Mouse (Mus musculus): ENCODE measurements at regions not wholly inside any gene's neighbourhood (a gene's known extent, or its start where the extent isn't known, plus 50 kb on each side); places are given as distances from the start of the nearest gene placed in this dataset.

GRCm38 (mm10) chr10:111583744-111584152, 77.7 kb downstream of the Phlda1 start:
- Histone ChIP-seq H3K4me3 (replicated peaks) (no peak overlapping the region), H3K36me3 (ENCODE audit: control insufficient read depth) (no peaks in the 10 kb centered on the region), H3K27me3 (ENCODE audit: control insufficient read depth) (no peaks in the 10 kb centered on the region), H3K4me1 (ENCODE audit: control insufficient read depth) (peaks cover 49% of the 10 kb centered on the region), H3K9me3 (ENCODE audit: control insufficient read depth, low read length) (no peaks in the 10 kb centered on the region)
- TF ChIP-seq GATA1 (IDR thresholded peaks at IDR 0.05; ENCODE audit: low read length) (no peak), TAL1 (IDR thresholded peaks at IDR 0.05; ENCODE audit: low read length) (no peak)

DNA sequence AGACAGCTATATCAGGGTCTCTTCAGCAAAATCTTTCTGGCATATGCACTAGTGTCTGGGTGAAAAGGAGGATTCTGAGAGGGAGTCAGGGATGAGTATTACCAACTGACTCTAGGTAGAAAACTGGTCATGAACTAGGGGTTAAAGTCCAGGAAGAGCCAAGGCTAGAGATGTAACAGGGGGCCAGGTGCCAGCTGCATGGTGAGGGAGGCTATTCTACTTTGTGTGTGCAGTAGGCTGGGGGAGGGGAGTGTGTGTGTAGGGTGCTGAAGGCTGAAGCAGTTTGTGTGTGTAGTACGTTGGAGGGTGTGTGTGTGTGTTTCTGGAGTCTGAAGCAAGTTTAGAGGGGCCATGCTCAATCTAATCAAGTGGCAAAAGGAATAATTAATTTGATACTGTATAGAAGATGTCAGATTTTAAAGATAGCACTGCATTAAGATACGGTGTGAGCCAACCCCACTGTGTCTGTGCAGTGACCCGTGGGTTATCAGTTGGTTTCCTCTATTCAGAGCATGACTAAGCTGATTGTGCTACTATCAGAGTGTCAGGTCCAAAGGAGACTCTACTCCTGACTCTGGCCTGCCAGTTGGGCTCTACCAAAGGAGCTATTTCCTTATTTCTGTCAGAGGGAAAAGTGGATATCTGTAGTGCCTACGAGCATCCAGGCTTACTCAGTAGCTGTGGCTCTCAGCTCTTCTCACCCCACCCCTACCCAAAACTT, 82.0 kb downstream of the Phlda1 start:
- H3K36me3 ChIP-seq (ENCODE audit: control insufficient read depth), result no peaks in the 10 kb centered on the region
- 0 out of 2 replicates have a peak, but pooled peaks cover 2% of the 10 kb centered on the region for H3K9me3 ChIP-seq (ENCODE audit: control insufficient read depth, low read length)
- H3K4me3 ChIP-seq (replicated peaks), result no peak overlapping the region
- no peaks in the 10 kb centered on the region for H3K27me3 ChIP-seq (ENCODE audit: control insufficient read depth)
- TF ChIP-seq GATA1 (IDR thresholded peaks at IDR 0.05; ENCODE audit: low read length) (no peak), TAL1 (IDR thresholded peaks at IDR 0.05; ENCODE audit: low read length) (no peak)
- H3K4me1 ChIP-seq (ENCODE audit: control insufficient read depth), result peaks cover 24% of the 10 kb centered on the region

GRCm38 (mm10) chr10:111589186-111589585, 83.1 kb downstream of the Phlda1 start:
- no peaks in the 10 kb centered on the region for H3K36me3 ChIP-seq (ENCODE audit: control insufficient read depth)
- H3K4me1 ChIP-seq (ENCODE audit: control insufficient read depth), result peaks cover 15% of the 10 kb centered on the region
- 0 out of 2 replicates have a peak, but pooled peaks cover 2% of the 10 kb centered on the region for H3K9me3 ChIP-seq (ENCODE audit: control insufficient read depth, low read length)
- TF ChIP-seq TAL1 (IDR thresholded peaks at IDR 0.05; ENCODE audit: low read length) (no peak), GATA1 (IDR thresholded peaks at IDR 0.05; ENCODE audit: low read length) (no peak)
- no peaks in the 10 kb centered on the region for H3K27me3 ChIP-seq (ENCODE audit: control insufficient read depth)
- no peak overlapping the region for H3K4me3 ChIP-seq (replicated peaks)

DNA sequence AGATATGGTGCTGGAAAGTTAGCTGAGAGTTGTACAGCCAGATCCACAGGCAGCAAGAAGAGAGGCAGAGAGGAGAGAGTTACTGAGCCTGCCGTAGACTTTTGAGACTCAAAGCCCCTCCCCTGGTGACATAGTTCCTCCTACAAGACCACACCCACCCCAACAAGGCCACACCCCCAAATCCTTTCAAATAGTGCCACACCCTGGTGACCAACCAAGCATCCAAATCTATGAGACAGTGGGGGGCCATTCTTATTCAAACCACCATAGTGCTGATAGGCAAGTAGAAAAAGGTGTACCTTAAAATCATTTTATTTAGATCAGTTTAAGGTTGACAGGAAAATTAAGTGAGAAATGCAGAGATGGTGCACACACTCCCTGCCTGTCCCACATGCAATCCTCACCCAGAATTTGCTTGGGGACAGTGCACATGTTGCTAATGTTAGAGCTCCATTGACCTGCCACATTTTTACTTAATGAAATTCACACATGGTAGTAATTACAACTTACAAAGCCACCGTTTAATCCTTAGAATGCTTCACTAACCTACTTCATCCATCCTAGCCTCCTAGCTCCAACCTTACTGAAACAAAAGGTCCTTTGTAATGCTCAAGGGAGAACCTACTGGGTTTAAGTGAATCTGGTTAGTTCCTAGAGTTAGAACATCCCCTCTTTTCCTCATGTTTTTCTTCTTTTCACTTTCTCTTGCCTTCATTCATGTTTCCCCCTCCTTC, 86.5 kb downstream of the Phlda1 start:
- Histone ChIP-seq H3K36me3 (ENCODE audit: control insufficient read depth) (no peaks in the 10 kb centered on the region), H3K27me3 (ENCODE audit: control insufficient read depth) (no peaks in the 10 kb centered on the region), H3K4me1 (ENCODE audit: control insufficient read depth) (peaks cover 39% of the 10 kb centered on the region), H3K4me3 (replicated peaks) (no peak overlapping the region), H3K9me3 (ENCODE audit: control insufficient read depth, low read length) (0 out of 2 replicates have a peak, but pooled peaks cover 2% of the 10 kb centered on the region)
- TF ChIP-seq GATA1 (IDR thresholded peaks at IDR 0.05; ENCODE audit: low read length) (no peak), TAL1 (IDR thresholded peaks at IDR 0.05; ENCODE audit: low read length) (no peak)

DNA sequence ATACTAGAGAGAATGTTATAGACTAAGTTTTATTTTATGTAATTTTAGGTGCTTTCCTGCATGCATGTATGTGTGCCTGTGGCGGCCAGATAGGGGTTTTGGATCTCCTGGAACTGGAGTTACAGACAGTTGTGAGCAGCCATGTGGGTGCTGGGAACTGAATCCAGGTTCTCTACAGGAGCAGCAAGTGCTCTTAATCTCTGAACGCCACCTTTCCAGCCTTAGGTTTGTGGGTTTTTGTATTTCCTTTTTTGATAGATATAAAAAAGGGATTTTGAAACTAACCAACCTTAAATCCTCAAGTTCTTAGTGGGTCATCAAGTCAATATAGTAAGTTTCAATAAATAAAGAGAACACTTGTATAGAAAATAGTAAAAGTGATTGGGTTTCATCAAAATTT, 87.2 kb downstream of the Phlda1 start:
- TF ChIP-seq GATA1 (IDR thresholded peaks at IDR 0.05; ENCODE audit: low read length) (no peak), TAL1 (IDR thresholded peaks at IDR 0.05; ENCODE audit: low read length) (no peak)
- no peak overlapping the region for H3K4me3 ChIP-seq (replicated peaks)
- 0 out of 2 replicates have a peak, but pooled peaks cover 2% of the 10 kb centered on the region for H3K9me3 ChIP-seq (ENCODE audit: control insufficient read depth, low read length)
- H3K36me3 ChIP-seq (ENCODE audit: control insufficient read depth), result no peaks in the 10 kb centered on the region
- no peaks in the 10 kb centered on the region for H3K27me3 ChIP-seq (ENCODE audit: control insufficient read depth)
- H3K4me1 ChIP-seq (ENCODE audit: control insufficient read depth), result peaks cover 33% of the 10 kb centered on the region

DNA sequence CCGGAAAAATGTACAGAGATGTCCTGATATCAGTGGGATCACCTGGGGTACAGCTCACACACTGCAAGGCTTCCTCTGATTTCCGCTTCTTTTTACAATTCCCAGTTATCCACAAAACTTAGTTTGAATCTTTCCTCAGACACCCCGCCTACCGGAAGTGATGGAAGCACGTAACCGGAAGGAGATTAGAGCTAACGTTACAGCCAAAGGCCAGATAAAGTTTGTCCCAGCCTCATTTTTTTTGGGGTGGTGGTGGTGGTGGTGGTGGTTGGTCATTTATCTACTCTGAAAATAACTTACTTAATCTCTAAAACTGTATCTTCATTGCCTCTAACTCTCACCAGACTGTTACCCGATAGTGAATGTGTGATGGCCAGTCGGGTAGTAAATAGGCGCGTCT, 88.1 kb downstream of the Phlda1 start:
- 0 out of 2 replicates have a peak, but pooled peaks cover 2% of the 10 kb centered on the region for H3K9me3 ChIP-seq (ENCODE audit: control insufficient read depth, low read length)
- TF ChIP-seq TAL1 (IDR thresholded peaks at IDR 0.05; ENCODE audit: low read length) (no peak), GATA1 (IDR thresholded peaks at IDR 0.05; ENCODE audit: low read length) (no peak)
- peaks cover 27% of the 10 kb centered on the region for H3K4me1 ChIP-seq (ENCODE audit: control insufficient read depth)
- no peaks in the 10 kb centered on the region for H3K27me3 ChIP-seq (ENCODE audit: control insufficient read depth)
- no peaks in the 10 kb centered on the region for H3K36me3 ChIP-seq (ENCODE audit: control insufficient read depth)
- H3K4me3 ChIP-seq (replicated peaks), result peak overlapping the region; percentile 56

DNA sequence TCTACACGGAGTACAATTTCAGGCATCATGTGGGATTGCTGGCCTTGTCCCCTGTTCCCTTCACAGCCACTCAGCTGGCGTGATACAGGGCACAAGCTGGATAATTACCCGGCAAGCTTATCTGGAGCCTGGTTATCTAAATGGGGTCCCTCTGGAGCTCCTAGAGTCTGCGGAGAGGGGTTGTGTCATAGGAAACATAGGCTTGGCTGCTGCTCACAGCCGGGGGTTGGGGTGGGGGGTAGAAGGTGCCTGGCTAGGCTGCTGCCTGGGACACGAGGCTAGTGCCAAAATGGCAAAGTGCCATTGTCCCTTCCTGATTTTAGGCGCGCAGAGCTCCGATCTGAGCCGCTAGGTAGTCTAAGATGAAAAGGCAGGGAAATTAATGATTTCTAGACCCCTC, 88.6 kb downstream of the Phlda1 start:
- peak overlapping the region; percentile 56 for H3K4me3 ChIP-seq (replicated peaks)
- peaks cover 27% of the 10 kb centered on the region for H3K4me1 ChIP-seq (ENCODE audit: control insufficient read depth)
- no peaks in the 10 kb centered on the region for H3K36me3 ChIP-seq (ENCODE audit: control insufficient read depth)
- 0 out of 2 replicates have a peak, but pooled peaks cover 2% of the 10 kb centered on the region for H3K27me3 ChIP-seq (ENCODE audit: control insufficient read depth)
- H3K9me3 ChIP-seq (ENCODE audit: control insufficient read depth, low read length), result 0 out of 2 replicates have a peak, but pooled peaks cover 2% of the 10 kb centered on the region
- no peak for TF ChIP-seq TAL1 (IDR thresholded peaks at IDR 0.05; ENCODE audit: low read length)
- TF ChIP-seq GATA1 (IDR thresholded peaks at IDR 0.05; ENCODE audit: low read length), result no peak

- TF ChIP-seq GATA1 (IDR thresholded peaks at IDR 0.05; ENCODE audit: low read length), result peak; percentile 76
- peak; percentile 71 for TF ChIP-seq TAL1 (IDR thresholded peaks at IDR 0.05; ENCODE audit: low read length)
- peak overlapping the region; percentile 56 for H3K4me3 ChIP-seq (replicated peaks)
- H3K27me3 ChIP-seq (ENCODE audit: control insufficient read depth), result 0 out of 2 replicates have a peak, but pooled peaks cover 2% of the 10 kb centered on the region
- H3K36me3 ChIP-seq (ENCODE audit: control insufficient read depth), result no peaks in the 10 kb centered on the region
- H3K4me1 ChIP-seq (ENCODE audit: control insufficient read depth), result peaks cover 27% of the 10 kb centered on the region
- H3K9me3 ChIP-seq (ENCODE audit: control insufficient read depth, low read length), result 0 out of 2 replicates have a peak, but pooled peaks cover 2% of the 10 kb centered on the region
These were observed 89.5 kb downstream of the Phlda1 start for GRCm38 (mm10) chr10:111595513-111595995.

GRCm38 (mm10) chr10:111598650-111599049, 92.6 kb downstream of the Phlda1 start:
- H3K4me3 ChIP-seq (replicated peaks), result no peak overlapping the region
- H3K36me3 ChIP-seq (ENCODE audit: control insufficient read depth), result no peaks in the 10 kb centered on the region
- TF ChIP-seq TAL1 (IDR thresholded peaks at IDR 0.05; ENCODE audit: low read length) (no peak), GATA1 (IDR thresholded peaks at IDR 0.05; ENCODE audit: low read length) (no peak)
- peaks cover 27% of the 10 kb centered on the region for H3K4me1 ChIP-seq (ENCODE audit: control insufficient read depth)
- no peaks in the 10 kb centered on the region for H3K9me3 ChIP-seq (ENCODE audit: control insufficient read depth, low read length)
- H3K27me3 ChIP-seq (ENCODE audit: control insufficient read depth), result 0 out of 2 replicates have a peak, but pooled peaks cover 2% of the 10 kb centered on the region
